Mouse (Mus musculus) 416B (cell line): ENCODE measurements at regions not wholly inside any gene's neighbourhood (a gene's known extent, or its start where the extent isn't known, plus 50 kb on each side); places are given as distances from the start of the nearest gene placed in this dataset.

Experiments used
- DNase-seq: peaks from one replicate; pipeline ENCODE4 v3.0.0; 2011; ENCODE audit warnings: low read depth

GRCm38 (mm10) chr4:11903861-11904260 is 77.2 kb downstream of the Gm10604 start:
- DNase-seq = no peak

- DNase-seq = no peak
Observed at GRCm38 (mm10) chr4:11903401-11903800, 77.7 kb downstream of the Gm10604 start.

GRCm38 (mm10) chr4:11899979-11900624 is 81.0 kb downstream of the Gm10604 start:
- peak; percentile 88 for DNase-seq

- no peak for DNase-seq
Observed at GRCm38 (mm10) chr4:11897231-11897630, 83.8 kb downstream of the Gm10604 start.

- DNase-seq = peak; percentile 50
Observed at GRCm38 (mm10) chr4:11895857-11896825, 84.9 kb downstream of the Gm10604 start.

- DNase-seq = no peak
Observed at GRCm38 (mm10) chr4:11893560-11894205, 87.4 kb downstream of the Gm10604 start.

- no peak for DNase-seq
Observed at GRCm38 (mm10) chr4:11889039-11889600, 91.9 kb downstream of the Gm10604 start.

- no peak for DNase-seq
Observed at GRCm38 (mm10) chr4:11887377-11887776, 93.7 kb downstream of the Gm10604 start.

- DNase-seq = no peak
Observed at GRCm38 (mm10) chr4:11885499-11885898, 95.6 kb downstream of the Gm10604 start.

- peak; percentile 37 for DNase-seq
Observed at GRCm38 (mm10) chr4:11884818-11885217, 96.2 kb downstream of the Gm10604 start.

- DNase-seq = no peak
Observed at GRCm38 (mm10) chr4:11883295-11883694, 97.8 kb downstream of the Gm10604 start.

GRCm38 (mm10) chr4:11882666-11883065 is 98.4 kb downstream of the Gm10604 start:
- no peak for DNase-seq

- peak; percentile 10 for DNase-seq
Observed at GRCm38 (mm10) chr4:11878638-11879037, 102.4 kb downstream of the Gm10604 start.

GRCm38 (mm10) chr4:11877945-11878344 is 103.1 kb downstream of the Gm10604 start:
- DNase-seq = no peak

- DNase-seq = no peak
Observed at GRCm38 (mm10) chr4:11876009-11876408, 105.1 kb downstream of the Gm10604 start.

- DNase-seq = no peak
Observed at GRCm38 (mm10) chr4:11874586-11875264, 106.3 kb downstream of the Gm10604 start.

- DNase-seq = no peak
Observed at GRCm38 (mm10) chr4:11872036-11872435, 109.0 kb downstream of the Gm10604 start.

- DNase-seq = no peak
Observed at GRCm38 (mm10) chr4:11869721-11870120, 111.3 kb downstream of the Gm10604 start.

GRCm38 (mm10) chr4:11868565-11868964 is 112.5 kb downstream of the Gm10604 start:
- DNase-seq = no peak
